In the genomic region with DNA sequence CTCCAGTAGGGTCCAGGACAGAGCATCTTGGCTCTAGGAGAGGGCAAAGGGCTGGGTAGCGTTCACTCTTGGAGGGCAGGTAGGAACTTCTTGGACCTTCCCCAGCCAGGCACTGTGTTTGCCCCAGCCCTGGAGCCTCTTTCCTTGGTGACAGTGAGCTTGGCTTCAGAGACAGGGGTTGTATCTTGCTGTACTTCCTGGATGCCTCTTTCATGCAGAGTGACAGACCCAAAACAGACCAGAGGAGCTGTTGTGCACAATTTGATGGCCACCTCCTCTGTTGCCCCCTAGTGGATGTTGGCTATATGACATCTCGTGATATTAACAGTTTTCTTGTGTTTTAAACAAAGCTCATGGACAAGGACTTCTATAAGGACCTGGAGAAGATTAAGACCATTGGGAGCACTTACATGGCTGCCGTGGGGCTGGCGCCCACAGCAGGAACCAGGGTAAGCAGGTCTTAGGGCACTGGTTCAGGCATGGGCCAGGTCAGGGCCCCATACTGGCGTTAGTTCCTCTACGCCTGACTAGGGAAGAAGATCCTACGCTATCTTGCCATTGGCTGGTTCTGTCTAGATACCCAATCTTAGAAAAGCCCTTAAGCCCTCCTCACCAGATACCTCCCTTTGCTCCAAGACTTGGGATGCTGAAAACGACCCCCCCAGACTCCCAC, we compare ENCODE assay signal across 7 mouse cellular contexts. TPM values are rescaled to one million over a fixed set of nuclear protein-coding genes. Genes with fewer than 3 reads are reported as not detected.
DNase-seq lines count a peak whose midpoint lies in the region; ATAC-seq lines count a peak whose summit lies in the region.

No protein-coding gene starts in this region.

- H3K27me3 ChIP-seq in hindbrain, embryonic 12.5 days, result no peaks in the 10 kb centered on the region
- no peaks in the 10 kb centered on the region for H3K27me3 ChIP-seq in limb, embryonic 11.5 days (ENCODE audit: control insufficient read depth, insufficient read depth, low read length)
- no peaks in the 10 kb centered on the region for H3K27me3 ChIP-seq in neural tube, embryonic 15.5 days (replicated peaks)

- H3K9me3 ChIP-seq in hindbrain, embryonic 12.5 days (replicated peaks), result no peaks in the 10 kb centered on the region
- H3K9me3 ChIP-seq in limb, embryonic 11.5 days (ENCODE audit: control insufficient read depth, low read length), result no peaks in the 10 kb centered on the region
- no peaks in the 10 kb centered on the region for H3K9me3 ChIP-seq in neural tube, embryonic 15.5 days (replicated peaks)

- H3K36me3 ChIP-seq in hindbrain, embryonic 12.5 days, result no peaks in the 10 kb centered on the region
- H3K36me3 ChIP-seq in limb, embryonic 11.5 days (ENCODE audit: control insufficient read depth, insufficient read depth, low read length), result no peaks in the 10 kb centered on the region
- H3K36me3 ChIP-seq in neural tube, embryonic 15.5 days, result peaks cover 17% of the 10 kb centered on the region

- H3K27ac ChIP-seq in hindbrain, embryonic 12.5 days, result no peak overlapping the region
- H3K27ac ChIP-seq in limb, embryonic 11.5 days (replicated peaks; ENCODE audit: low read depth, low read length), result no peak overlapping the region
- no peak overlapping the region for H3K27ac ChIP-seq in neural tube, embryonic 15.5 days (replicated peaks)

- WGBS in hindbrain, embryonic 12.5 days, result 77% methylated on average over 8 of the region's 8 CpGs
- 81% methylated on average over 8 of the region's 8 CpGs for WGBS in limb, embryonic 11.5 days
- 83% methylated on average over 8 of the region's 8 CpGs for WGBS in neural tube, embryonic 15.5 days

- 0 out of 2 replicates have a peak, but pooled peaks have one; percentile 33 for ATAC-seq in hindbrain, embryonic 12.5 days (ENCODE audit: low FRiP score)
- no peak for ATAC-seq in limb, embryonic 11.5 days (ENCODE audit: insufficient number of reproducible peaks, low FRiP score, low TSS enrichment, low read depth)
- peak; percentile 43; the same call in 1 of the 2 replicates for ATAC-seq in neural tube, embryonic 15.5 days (ENCODE audit: low FRiP score)

- no peak overlapping the region for H3K4me3 ChIP-seq in hindbrain, embryonic 12.5 days
- no peak overlapping the region for H3K4me3 ChIP-seq in limb, embryonic 11.5 days (ENCODE audit: low read depth, low read length)
- H3K4me3 ChIP-seq in neural tube, embryonic 15.5 days (replicated peaks), result no peak overlapping the region

- peak; percentile 26 for DNase-seq in right cerebral cortex, adult 18-20 months
- no peak for DNase-seq in right cerebral cortex, postnatal 14 days
- peak; percentile 7 for DNase-seq in c-Kit-positive CD71-negative TER-119-negative erythroid progenitor cells, embryonic 14.5 days (ENCODE audit: low read depth)
- DNase-seq in limb, embryonic 11.5 days (ENCODE audit: low spot score), result peak; percentile 53
- no peak for DNase-seq in ovary, postnatal 36 days (ENCODE audit: low spot score)

- H3K9ac ChIP-seq in hindbrain, embryonic 12.5 days, result no peak overlapping the region
- no peak overlapping the region for H3K9ac ChIP-seq in limb, embryonic 11.5 days (ENCODE audit: low read length)
- no peak overlapping the region for H3K9ac ChIP-seq in neural tube, embryonic 15.5 days (replicated peaks)

- peaks cover 8% of the 10 kb centered on the region for H3K4me1 ChIP-seq in hindbrain, embryonic 12.5 days
- no peaks in the 10 kb centered on the region for H3K4me1 ChIP-seq in limb, embryonic 11.5 days (ENCODE audit: control insufficient read depth, insufficient read depth, low read length)
- peaks cover 18% of the 10 kb centered on the region for H3K4me1 ChIP-seq in neural tube, embryonic 15.5 days

- H3K4me2 ChIP-seq in hindbrain, embryonic 12.5 days (replicated peaks), result no peak overlapping the region
- no peak overlapping the region for H3K4me2 ChIP-seq in limb, embryonic 11.5 days (ENCODE audit: low read depth, severe bottlenecking)
- no peak overlapping the region for H3K4me2 ChIP-seq in neural tube, embryonic 15.5 days

RNA-seq across cellular contexts. Expression of gene Gm11985, which starts 26.7 kb away (rescaled TPM):
- polyA plus RNA-seq in hindbrain, embryonic 12.5 days (2016; fragmentation: Nextera tagmentation; extraction: Ambion mirVana), result not detected in 2 replicates
- polyA plus RNA-seq in limb, embryonic 11.5 days (2014; fragmentation: Nextera tagmentation; extraction: Ambion mirVana), result not detected in 2 replicates
- not detected in 2 replicates for polyA plus RNA-seq in neural tube, embryonic 15.5 days (2015; fragmentation: Nextera tagmentation; extraction: Ambion mirVana)

RNA-seq across cellular contexts. Expression of gene Igfbp1, which starts 35.9 kb away (rescaled TPM):
- 0.18 and 0.50 TPM in 2 replicates for polyA plus RNA-seq in hindbrain, embryonic 12.5 days (2016; fragmentation: Nextera tagmentation; extraction: Ambion mirVana)
- polyA plus RNA-seq in limb, embryonic 11.5 days (2014; fragmentation: Nextera tagmentation; extraction: Ambion mirVana), result 0.37 and 0.40 TPM in 2 replicates
- 0.10 and 0.38 TPM in 2 replicates for polyA plus RNA-seq in neural tube, embryonic 15.5 days (2015; fragmentation: Nextera tagmentation; extraction: Ambion mirVana)

RNA-seq across cellular contexts. Expression of gene Igfbp3, which starts 52.1 kb away (rescaled TPM):
- 26.2 and 43.9 TPM in 2 replicates for polyA plus RNA-seq in hindbrain, embryonic 12.5 days (2016; fragmentation: Nextera tagmentation; extraction: Ambion mirVana)
- 69.4 and 73.0 TPM in 2 replicates for polyA plus RNA-seq in limb, embryonic 11.5 days (2014; fragmentation: Nextera tagmentation; extraction: Ambion mirVana)
- 25.3 and 31.5 TPM in 2 replicates for polyA plus RNA-seq in neural tube, embryonic 15.5 days (2015; fragmentation: Nextera tagmentation; extraction: Ambion mirVana)

Comparison
In these comparisons a context has a peak if more than half of its experiments do, and no peak if none do; other contexts are left out.
1. DNase-seq: peak in right cerebral cortex, adult 18-20 months (single experiment), c-Kit-positive CD71-negative TER-119-negative erythroid progenitor cells, embryonic 14.5 days (single experiment) and limb, embryonic 11.5 days (single experiment); none in right cerebral cortex, postnatal 14 days (single experiment) and ovary, postnatal 36 days (single experiment).